Mouse (Mus musculus) forebrain, embryonic 14.5 days (tissue): Measurements from ENCODE around the gene Lmod1. TPM values are rescaled to one million over a fixed set of nuclear protein-coding genes. Genes with fewer than 3 reads are reported as not detected.

Experiments
- ATAC-seq: fragments of 200-750 bp; cut with Nextera tagmentation; 2 replicates; pipeline ENCODE4 v1.8.0; 2017; ENCODE audit warnings: mild to moderate bottlenecking, moderate library complexity
- DNase-seq: peaks from one replicate; pipeline ENCODE4 v3.0.0-alpha.2; 2015; ENCODE audit warnings: low spot score
- H3K27ac ChIP-seq: fragments of 300-500 bp; sonication (generic); 2 replicates; pipeline ENCODE4 v1.5.1; 2014; ENCODE audit warnings: low read depth, mild to moderate bottlenecking, control low read depth, low read length, moderate library complexity
- H3K27me3 ChIP-seq: fragments of 300-500 bp; sonication (generic); replicated peaks from 2 replicates; pipeline ENCODE4 v1.6.1; 2014; ENCODE audit warnings: low read length, control low read depth, mixed read lengths; ENCODE audit not compliant: control insufficient read depth, insufficient read depth
- H3K36me3 ChIP-seq: fragments of 300-500 bp; sonication (generic); 2 replicates; pipeline ENCODE4 v1.6.1; 2014; ENCODE audit warnings: low read length, control low read depth; ENCODE audit not compliant: control insufficient read depth, insufficient read depth
- H3K4me1 ChIP-seq: fragments of 300-500 bp; sonication (generic); 2 replicates; pipeline ENCODE4 v1.6.1; 2014; ENCODE audit warnings: antibody characterized with exemption, low read length, control low read depth; ENCODE audit not compliant: control insufficient read depth, insufficient read depth
- H3K4me2 ChIP-seq: fragments of 300-500 bp; sonication (generic); 2 replicates; pipeline ENCODE4 v1.6.1; 2014; ENCODE audit warnings: mild to moderate bottlenecking, control low read depth, low read length
- H3K4me3 ChIP-seq: fragments of 300-500 bp; sonication (generic); 2 replicates; pipeline ENCODE4 v1.5.1; 2014; ENCODE audit warnings: low read depth, low read length, control low read depth
- H3K9ac ChIP-seq: fragments of 300-500 bp; sonication (generic); 2 replicates; pipeline ENCODE4 v1.6.1; 2014; ENCODE audit warnings: mild to moderate bottlenecking, low read length, control low read depth, moderate library complexity
- H3K9me3 ChIP-seq: fragments of 300-500 bp; sonication (generic); replicated peaks from 2 replicates; pipeline ENCODE4 v1.6.1; 2016; ENCODE audit warnings: low read length, control low read depth, mixed read lengths; ENCODE audit not compliant: control insufficient read depth
- WGBS: fragments of 180-500 bp; shearing (Covaris S2); extraction: QIAGEN DNeasy Blood & Tissue Kit; methylation state at CpG from one replicate; pipeline ENCODE4 v1.1.7; 2014; 5-methylcytosine and 5-hydroxymethylcytosine counted together
- polyA plus RNA-seq: library from polyadenylated mRNA; unstranded; fragments of >200 nt; fragmentation: Nextera tagmentation; extraction: Ambion mirVana; gene quantifications from 2 replicates; pipeline ENCODE4 v1.2.1, GENCODE M21; 2014

Gene Lmod1
- polyA plus RNA-seq, 1 experiment from 2014 or later: 0.17 TPM

GRCm38 (mm10) chr1:135312201-135312600 is 12.4 kb upstream of the Lmod1 start:
- DNase-seq (no peak), ATAC-seq (no peak)
- Histone ChIP-seq H3K9ac (peak overlapping the region; percentile 97; the same call in 1 of the 2 replicates), H3K9me3 (no peaks in the 10 kb centered on the region), H3K27ac (no peak overlapping the region), H3K4me2 (peak overlapping the region; percentile 91), H3K36me3 (peaks cover 23% of the 10 kb centered on the region), H3K4me3 (peak overlapping the region; percentile 95; the same call in 1 of the 2 replicates), H3K27me3 (no peaks in the 10 kb centered on the region), H3K4me1 (peaks cover 10% of the 10 kb centered on the region)
- 91% methylated on average over 4 of the region's 4 CpGs for WGBS

- H3K4me1 ChIP-seq: peaks cover 10% of the 10 kb centered on the region
- DNase-seq: peak; percentile 97
- H3K9ac ChIP-seq: peak within 1 kb of the TSS; percentile 97
- under 1% methylated on average over 51 of the region's 51 CpGs for WGBS
- peak within 1 kb of the TSS; percentile 91 for H3K4me2 ChIP-seq
- peaks cover 10% of the 10 kb centered on the region for H3K36me3 ChIP-seq
- H3K4me3 ChIP-seq: peak within 1 kb of the TSS; percentile 95
- no peaks in the 10 kb centered on the region for H3K27me3 ChIP-seq
- H3K27ac ChIP-seq: peak within 1 kb of the TSS; percentile 72
- ATAC-seq: peak; percentile 100
- H3K9me3 ChIP-seq: no peaks in the 10 kb centered on the region
Observed at GRCm38 (mm10) chr1:135313284-135314031, 11.1 kb upstream of the Lmod1 start, which contains the start of gene Timm17a. Timm17a (minus strand) TSS chr1:135313778.

- WGBS: 88% methylated on average over 7 of the region's 7 CpGs
- H3K27me3 ChIP-seq: no peaks in the 10 kb centered on the region
- ATAC-seq (no peak), DNase-seq (no peak)
- H3K4me1 ChIP-seq: no peaks in the 10 kb centered on the region
- no peaks in the 10 kb centered on the region for H3K36me3 ChIP-seq
- H3K9ac ChIP-seq: no peak overlapping the region
- H3K9me3 ChIP-seq: no peaks in the 10 kb centered on the region
- no peak overlapping the region for H3K4me2 ChIP-seq
- no peak overlapping the region for H3K27ac ChIP-seq
- no peak overlapping the region for H3K4me3 ChIP-seq
Observed at GRCm38 (mm10) chr1:135323367-135323901, 1.2 kb upstream of the Lmod1 start.

DNA sequence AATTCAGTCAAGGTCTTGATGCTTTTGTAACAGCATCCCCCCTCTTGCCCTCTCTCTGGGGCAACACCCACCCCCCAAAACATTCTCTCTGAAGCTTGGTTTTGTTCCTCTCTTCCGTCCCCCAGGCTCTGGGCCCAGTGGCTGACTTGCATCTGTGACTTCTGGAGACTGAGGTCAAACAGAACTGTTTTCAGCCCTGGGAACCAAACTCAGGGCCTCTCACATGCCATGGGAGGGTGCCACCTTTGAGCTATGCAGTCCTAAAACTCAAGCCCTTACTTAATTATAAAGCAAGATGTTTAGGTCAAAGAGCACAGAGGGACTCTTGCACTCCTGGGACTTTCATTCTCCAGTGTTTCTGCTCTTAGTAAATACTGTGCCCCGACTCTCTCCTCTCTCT is 1.3 kb downstream of the Lmod1 start:
- H3K27me3 ChIP-seq: no peaks in the 10 kb centered on the region
- H3K36me3 ChIP-seq: no peaks in the 10 kb centered on the region
- DNase-seq (no peak), ATAC-seq (no peak)
- 95% methylated on average over 2 of the region's 2 CpGs for WGBS
- H3K27ac ChIP-seq: no peak overlapping the region
- H3K4me3 ChIP-seq: no peak overlapping the region
- H3K9ac ChIP-seq: no peak overlapping the region
- H3K9me3 ChIP-seq: no peaks in the 10 kb centered on the region
- H3K4me2 ChIP-seq: no peak overlapping the region
- no peaks in the 10 kb centered on the region for H3K4me1 ChIP-seq

DNA sequence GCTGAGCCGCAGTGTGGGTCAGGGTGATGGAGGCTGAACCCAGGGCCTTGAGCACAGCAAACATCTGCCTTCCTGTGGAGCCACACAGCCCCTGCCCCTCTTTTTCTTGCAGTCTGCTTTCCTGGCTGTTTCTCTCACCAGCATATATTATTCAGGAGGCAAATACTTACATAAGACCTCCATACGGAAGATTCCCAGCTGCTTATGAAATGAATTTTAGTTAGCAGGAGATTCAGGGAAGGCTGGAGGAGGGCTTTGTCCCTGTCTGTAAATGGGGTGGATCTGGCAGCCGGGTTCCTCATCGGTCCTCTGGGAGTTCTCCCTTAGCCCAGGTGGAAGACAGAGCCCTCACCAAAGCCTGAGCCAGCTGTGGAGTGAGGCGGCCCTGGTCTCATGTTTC is 3.8 kb downstream of the Lmod1 start:
- Histone ChIP-seq H3K27ac (no peak overlapping the region), H3K9ac (no peak overlapping the region), H3K4me2 (no peak overlapping the region), H3K4me1 (no peaks in the 10 kb centered on the region), H3K9me3 (no peaks in the 10 kb centered on the region), H3K27me3 (no peaks in the 10 kb centered on the region), H3K36me3 (no peaks in the 10 kb centered on the region), H3K4me3 (no peak overlapping the region)
- ATAC-seq (no peak), DNase-seq (no peak)
- WGBS: 77% methylated on average over 5 of the region's 5 CpGs

DNA sequence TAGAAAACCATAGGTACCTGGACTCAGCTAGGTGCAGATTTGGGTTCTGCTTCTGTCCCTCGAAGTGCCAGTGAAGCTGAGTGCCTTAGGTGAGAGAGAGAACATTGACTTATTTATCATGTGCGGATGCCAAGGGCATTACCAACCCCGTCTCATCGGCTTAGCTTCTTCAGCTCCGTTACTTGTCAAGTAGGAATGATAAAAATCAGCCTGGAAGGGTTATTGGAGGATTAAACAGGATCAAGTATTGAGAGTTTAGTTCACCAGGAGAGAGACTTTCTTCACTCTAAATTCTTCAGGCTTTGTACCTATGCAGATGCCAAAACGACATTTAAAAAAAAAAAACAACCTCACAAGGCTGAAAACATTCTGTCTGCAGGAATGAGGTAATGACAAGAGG is 6.0 kb downstream of the Lmod1 start:
- Histone ChIP-seq H3K27ac (no peak overlapping the region), H3K36me3 (no peaks in the 10 kb centered on the region), H3K9me3 (no peaks in the 10 kb centered on the region), H3K9ac (no peak overlapping the region), H3K4me2 (no peak overlapping the region), H3K4me3 (no peak overlapping the region), H3K4me1 (no peaks in the 10 kb centered on the region), H3K27me3 (no peaks in the 10 kb centered on the region)
- DNase-seq (no peak), ATAC-seq (no peak)
- WGBS: 81% methylated on average over 6 of the region's 6 CpGs

DNA sequence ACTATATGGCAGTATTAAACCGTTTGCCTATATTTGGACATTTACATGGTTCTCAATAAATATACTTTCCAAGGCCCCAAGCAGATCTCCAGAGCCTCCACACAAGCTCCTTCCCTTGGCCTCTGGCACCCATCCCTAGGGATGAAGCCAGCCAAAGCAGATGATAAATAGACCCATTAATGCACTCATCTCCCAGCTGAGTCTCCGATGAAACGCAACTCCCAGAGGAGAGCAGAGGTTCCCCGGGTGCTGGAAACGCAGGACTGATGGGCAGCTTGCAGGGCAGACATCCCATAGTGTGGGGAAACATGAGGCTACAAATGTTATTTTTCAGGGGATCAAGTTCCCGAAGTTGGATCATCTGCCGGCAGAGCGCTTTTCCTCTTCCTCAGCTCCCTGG is 17.3 kb downstream of the Lmod1 start:
- Histone ChIP-seq H3K9me3 (no peaks in the 10 kb centered on the region), H3K36me3 (no peaks in the 10 kb centered on the region), H3K4me1 (no peaks in the 10 kb centered on the region), H3K27me3 (no peaks in the 10 kb centered on the region), H3K4me3 (no peak overlapping the region), H3K27ac (no peak overlapping the region), H3K9ac (no peak overlapping the region), H3K4me2 (no peak overlapping the region)
- 88% methylated on average over 8 of the region's 8 CpGs for WGBS
- DNase-seq (no peak), ATAC-seq (no peak)

DNA sequence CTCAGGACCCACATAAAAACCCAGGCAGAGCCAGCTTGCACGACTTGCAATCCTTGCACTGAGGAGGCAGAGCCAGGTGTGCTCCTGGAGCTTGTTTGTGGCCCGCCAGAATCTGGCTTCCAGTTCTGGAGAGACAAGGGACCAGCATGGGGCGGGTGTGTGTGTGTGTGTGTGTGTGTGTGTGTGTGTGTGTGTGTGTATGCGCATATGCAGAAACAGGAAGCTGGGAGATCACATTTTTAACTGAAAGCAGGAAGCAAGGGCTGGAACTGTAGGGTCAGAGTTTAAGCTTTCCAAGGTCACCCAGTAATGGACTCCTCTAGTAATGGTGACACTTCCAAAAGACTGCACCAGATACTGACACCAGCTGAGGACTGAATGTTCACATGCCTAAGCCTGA is 19.4 kb downstream of the Lmod1 start:
- Histone ChIP-seq H3K9ac (no peak overlapping the region), H3K4me3 (no peak overlapping the region), H3K4me2 (no peak overlapping the region), H3K27ac (no peak overlapping the region), H3K9me3 (no peaks in the 10 kb centered on the region), H3K4me1 (no peaks in the 10 kb centered on the region), H3K27me3 (no peaks in the 10 kb centered on the region), H3K36me3 (no peaks in the 10 kb centered on the region)
- no peak for DNase-seq
- no peak for ATAC-seq
- 76% methylated on average over 4 of the region's 4 CpGs for WGBS

DNA sequence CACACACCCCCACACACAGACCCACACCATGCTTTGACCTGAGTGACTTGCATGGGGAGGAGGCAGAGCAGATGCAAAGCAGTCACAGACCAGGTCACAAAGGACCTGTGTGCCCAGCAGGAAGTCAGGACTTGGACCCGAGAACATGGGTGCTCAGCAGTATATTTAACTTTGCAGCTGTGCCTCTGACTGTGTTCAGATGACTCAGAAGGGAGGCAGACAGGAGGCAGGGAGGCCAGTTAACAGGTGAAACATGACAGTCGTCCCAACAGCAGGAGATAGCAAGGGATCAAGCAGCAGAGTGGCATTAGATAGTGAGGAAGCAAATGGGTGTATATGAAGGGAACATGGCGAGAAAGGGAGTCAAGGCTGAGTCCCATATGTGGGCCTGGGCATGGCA is 22.3 kb downstream of the Lmod1 start:
- ATAC-seq: no peak
- no peaks in the 10 kb centered on the region for H3K27me3 ChIP-seq
- no peaks in the 10 kb centered on the region for H3K9me3 ChIP-seq
- 69% methylated on average over 3 of the region's 3 CpGs for WGBS
- no peaks in the 10 kb centered on the region for H3K4me1 ChIP-seq
- no peak overlapping the region for H3K4me2 ChIP-seq
- H3K27ac ChIP-seq: no peak overlapping the region
- H3K4me3 ChIP-seq: no peak overlapping the region
- no peak overlapping the region for H3K9ac ChIP-seq
- DNase-seq: no peak
- H3K36me3 ChIP-seq: no peaks in the 10 kb centered on the region
